Mouse (Mus musculus) small intestine, adult 2 months (tissue): ENCODE measurements around the gene Tmem221. TPM values are rescaled to one million over a fixed set of nuclear protein-coding genes. Genes with fewer than 3 reads are reported as not detected.

Source experiments
- H3K27ac ChIP-seq: fragments of 200-500 bp; 2 replicates; pipeline ENCODE4 v1.5.1; 2012; ENCODE audit warnings: low read depth, low read length, control low read depth, inconsistent platforms; ENCODE audit not compliant: insufficient read depth
- H3K27me3 ChIP-seq: fragments of 200-500 bp; 2 replicates; pipeline ENCODE4 v1.6.1; 2012; ENCODE audit warnings: mild to moderate bottlenecking, moderate library complexity, low read length, inconsistent platforms; ENCODE audit not compliant: control insufficient read depth, insufficient read depth
- H3K36me3 ChIP-seq: fragments of 200-500 bp; 2 replicates; pipeline ENCODE4 v1.6.1; 2012; ENCODE audit warnings: mild to moderate bottlenecking, low read length, control low read depth, inconsistent platforms; ENCODE audit not compliant: control insufficient read depth, insufficient read depth
- H3K4me1 ChIP-seq: fragments of 200-500 bp; 2 replicates; pipeline ENCODE4 v1.6.1; 2012; ENCODE audit warnings: low read length, inconsistent platforms, mixed read lengths; ENCODE audit not compliant: control insufficient read depth, insufficient read depth, insufficient read length
- H3K4me3 ChIP-seq: fragments of 200-500 bp; 2 replicates; pipeline ENCODE4 v1.5.1; 2012; ENCODE audit warnings: low read depth, mild to moderate bottlenecking, control low read depth, inconsistent platforms, low read length, moderate library complexity
- CTCF ChIP-seq: fragments of 200-500 bp; IDR thresholded peaks from 2 replicates; pipeline ENCODE4 v1.5.1; 2012; ENCODE audit warnings: low read depth, mild to moderate bottlenecking, control low read depth, inconsistent platforms, low read length, moderate library complexity, mixed read lengths; ENCODE audit not compliant: insufficient replicate concordance, insufficient read length; ENCODE audit errors: extremely low read depth
- POLR2A ChIP-seq: fragments of 200-500 bp; IDR thresholded peaks from 2 replicates; pipeline ENCODE4 v1.6.1; 2012; ENCODE audit warnings: low read depth, mild to moderate bottlenecking, control low read depth, inconsistent platforms, low read length, moderate library complexity
- WGBS: fragments of 180-500 bp; shearing (Covaris S2); methylation state at CpG from one replicate; pipeline ENCODE4 v1.1.7; 2018; 5-methylcytosine and 5-hydroxymethylcytosine counted together
- polyA plus RNA-seq: library from polyadenylated mRNA; depleted of rRNA; stranded (reverse); fragments of >200 nt; gene quantifications from 2 replicates; pipeline ENCODE4 v1.2.3, GENCODE M21; 2012

The Tmem221 gene
- polyA plus RNA-seq, 1 experiment = 0.62 TPM

GRCm38 (mm10) chr8:71569366-71570290 is 11.0 kb upstream of the Tmem221 start:
- Histone ChIP-seq H3K4me1 (peaks cover 10% of the 10 kb centered on the region), H3K36me3 (no peaks in the 10 kb centered on the region), H3K27ac (peak overlapping the region; percentile 84), H3K27me3 (no peaks in the 10 kb centered on the region), H3K4me3 (peak overlapping the region; percentile 79)
- 1% methylated on average over 51 of the region's 51 CpGs for WGBS
- TF ChIP-seq CTCF (no peak), POLR2A (0 out of 2 replicates have a peak, but pooled peaks have one; percentile 6)

- Histone ChIP-seq H3K27ac (no peak overlapping the region), H3K4me1 (peaks cover 10% of the 10 kb centered on the region), H3K36me3 (no peaks in the 10 kb centered on the region), H3K27me3 (no peaks in the 10 kb centered on the region), H3K4me3 (peak overlapping the region; percentile 79)
- TF ChIP-seq CTCF (no peak), POLR2A (no peak)
- 29% methylated on average over 6 of the region's 6 CpGs for WGBS
Measured at GRCm38 (mm10) chr8:71568941-71569340, 10.3 kb upstream of the Tmem221 start.

GRCm38 (mm10) chr8:71568387-71568937 is 9.8 kb upstream of the Tmem221 start, which contains the start of gene Slc27a1:
Slc27a1 (plus strand) TSS chr8:71568882.
- Histone ChIP-seq H3K27ac (peak within 1 kb of the TSS; percentile 55), H3K36me3 (no peaks in the 10 kb centered on the region), H3K4me3 (peak within 1 kb of the TSS; percentile 79), H3K27me3 (no peaks in the 10 kb centered on the region), H3K4me1 (peaks cover 10% of the 10 kb centered on the region)
- no peak for TF ChIP-seq CTCF
- TF ChIP-seq POLR2A = no peak
- WGBS = 13% methylated on average over 13 of the region's 13 CpGs

GRCm38 (mm10) chr8:71567587-71567986 is 8.9 kb upstream of the Tmem221 start:
- no peaks in the 10 kb centered on the region for H3K27me3 ChIP-seq
- no peak overlapping the region for H3K4me3 ChIP-seq
- H3K27ac ChIP-seq = no peak overlapping the region
- peaks cover 12% of the 10 kb centered on the region for H3K4me1 ChIP-seq
- TF ChIP-seq CTCF (no peak), POLR2A (no peak)
- 75% methylated on average over 7 of the region's 7 CpGs for WGBS
- no peaks in the 10 kb centered on the region for H3K36me3 ChIP-seq

- WGBS = 97% methylated on average over 3 of the region's 3 CpGs
- H3K4me1 ChIP-seq = peaks cover 13% of the 10 kb centered on the region
- H3K27ac ChIP-seq = no peak within 1 kb of the TSS
- no peaks in the 10 kb centered on the region for H3K36me3 ChIP-seq
- no peak within 1 kb of the TSS for H3K4me3 ChIP-seq
- TF ChIP-seq CTCF (no peak), POLR2A (no peak)
- 0 out of 2 replicates have a peak, but pooled peaks cover 4% of the 10 kb centered on the region for H3K27me3 ChIP-seq
Measured at GRCm38 (mm10) chr8:71566501-71566900, 7.8 kb upstream of the Tmem221 start, which contains the start of gene Nxnl1. Nxnl1 (minus strand) TSS chr8:71566601.

GRCm38 (mm10) chr8:71563992-71564391 is 5.3 kb upstream of the Tmem221 start:
- TF ChIP-seq POLR2A (no peak), CTCF (peak; percentile 43; the same call in 1 of the 2 replicates)
- Histone ChIP-seq H3K36me3 (no peaks in the 10 kb centered on the region), H3K4me3 (no peak overlapping the region), H3K27me3 (0 out of 2 replicates have a peak, but pooled peaks cover 4% of the 10 kb centered on the region), H3K27ac (no peak overlapping the region), H3K4me1 (peaks cover 13% of the 10 kb centered on the region)
- 89% methylated on average over 4 of the region's 4 CpGs for WGBS

- 1% methylated on average over 33 of the region's 33 CpGs for WGBS
- peaks cover 13% of the 10 kb centered on the region for H3K4me1 ChIP-seq
- H3K27me3 ChIP-seq = peaks cover 16% of the 10 kb centered on the region; the same call in 1 of the 2 replicates
- H3K27ac ChIP-seq = no peak overlapping the region
- H3K4me3 ChIP-seq = peak overlapping the region; percentile 31
- H3K36me3 ChIP-seq = no peaks in the 10 kb centered on the region
- TF ChIP-seq POLR2A (no peak), CTCF (peak; percentile 74)
Measured at GRCm38 (mm10) chr8:71562751-71563150, 4.1 kb upstream of the Tmem221 start.
